Mouse (Mus musculus) c-Kit-positive CD71-positive TER-119-positive erythroid progenitor cells, embryonic 14.5 days (primary cell): ENCODE measurements at regions not wholly inside any gene's neighbourhood (a gene's known extent, or its start where the extent isn't known, plus 50 kb on each side); places are given as distances from the start of the nearest gene placed in this dataset.

Experiments
- DNase-seq: peaks from one replicate; pipeline ENCODE4 v3.0.0-alpha.2; 2013; ENCODE audit warnings: low spot score

GRCm38 (mm10) chr16:30736662-30737326, 137.3 kb downstream of the Fam43a start:
- DNase-seq: no peak

- no peak for DNase-seq
Measured at GRCm38 (mm10) chr16:30737524-30737923, 138.0 kb downstream of the Fam43a start.

- DNase-seq: no peak
Measured at GRCm38 (mm10) chr16:30739651-30740050, 140.1 kb downstream of the Fam43a start.

- no peak for DNase-seq
Measured at GRCm38 (mm10) chr16:30741192-30741591, 141.7 kb downstream of the Fam43a start.

- no peak for DNase-seq
Measured at GRCm38 (mm10) chr16:30742474-30742873, 143.0 kb downstream of the Fam43a start.

GRCm38 (mm10) chr16:30743566-30743965, 144.0 kb downstream of the Fam43a start:
- no peak for DNase-seq

DNA sequence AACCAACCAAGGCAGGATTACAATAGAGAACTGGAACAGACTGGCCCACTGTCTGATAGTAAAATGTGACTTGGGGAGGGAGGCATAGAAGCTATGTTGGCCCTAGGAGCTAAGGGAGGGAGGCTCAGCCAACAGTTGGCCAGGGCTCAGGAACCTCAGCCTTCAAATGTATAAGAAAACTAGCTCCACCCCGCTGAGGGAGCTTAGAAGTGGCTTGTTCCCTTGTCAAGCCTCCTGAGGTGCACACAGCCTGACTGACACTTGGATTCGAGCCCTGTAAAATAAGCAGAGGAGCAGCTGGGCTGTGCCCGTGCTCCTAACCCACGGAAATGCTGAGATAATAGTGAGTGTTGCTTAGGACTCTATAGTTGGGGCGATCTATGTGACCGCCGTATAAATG, 144.7 kb downstream of the Fam43a start:
- no peak for DNase-seq

DNA sequence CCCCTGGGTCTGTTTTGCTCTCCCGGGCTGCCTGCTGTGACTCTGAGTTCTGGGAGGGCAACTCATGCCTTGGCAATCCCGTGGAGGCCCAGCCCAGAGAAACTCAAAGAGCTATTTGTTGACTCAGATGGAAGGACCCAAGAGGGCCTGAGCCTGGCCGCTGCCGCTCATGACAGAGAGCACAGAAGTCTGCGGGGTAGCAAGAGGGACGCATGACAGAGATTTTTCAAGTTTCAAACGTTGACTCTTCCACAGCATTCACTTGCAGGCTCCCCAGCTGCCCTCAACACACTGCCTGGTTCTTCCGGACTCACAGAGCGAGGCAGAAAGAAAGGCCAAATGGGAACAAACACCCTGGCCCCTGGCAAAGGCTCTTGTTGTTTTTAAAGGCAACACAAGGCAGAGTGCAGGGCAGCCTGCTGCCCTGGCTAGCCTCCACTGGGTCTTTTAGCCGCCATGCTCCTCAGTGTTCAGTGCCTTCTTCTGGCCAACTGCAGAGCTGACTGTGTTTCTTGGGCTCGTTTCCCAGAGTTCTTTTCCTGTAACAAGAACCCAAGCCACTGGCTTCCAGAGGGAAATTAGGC, 146.2 kb downstream of the Fam43a start:
- no peak for DNase-seq

GRCm38 (mm10) chr16:30746211-30746610, 146.7 kb downstream of the Fam43a start:
- no peak for DNase-seq

- DNase-seq: no peak
Measured at GRCm38 (mm10) chr16:30749841-30750240, 150.3 kb downstream of the Fam43a start.

GRCm38 (mm10) chr16:30755771-30756170, 156.2 kb downstream of the Fam43a start:
- DNase-seq: no peak

- no peak for DNase-seq
Measured at GRCm38 (mm10) chr16:30756678-30757077, 157.2 kb downstream of the Fam43a start.

- DNase-seq: no peak
Measured at GRCm38 (mm10) chr16:30757556-30757955, 158.0 kb downstream of the Fam43a start.

DNA sequence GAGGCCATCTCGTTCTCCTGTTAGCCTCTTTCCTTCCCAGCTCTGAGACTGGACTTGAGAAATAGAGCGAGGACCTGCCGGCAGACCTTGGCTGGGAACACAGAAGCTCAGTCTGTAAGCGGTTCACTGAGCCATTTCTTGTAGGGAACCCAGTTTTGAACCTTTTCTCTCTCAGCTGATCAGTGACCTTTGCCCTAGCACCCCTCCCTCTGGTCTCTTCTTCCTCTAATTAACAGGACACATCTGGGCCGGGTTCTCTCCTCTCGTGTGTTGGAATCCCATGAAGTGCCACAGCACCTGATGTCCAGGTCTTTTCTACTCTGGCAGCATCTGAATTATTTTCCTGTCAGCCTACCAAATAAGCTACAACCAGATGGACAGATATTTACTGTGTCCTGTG, 158.5 kb downstream of the Fam43a start:
- no peak for DNase-seq

DNA sequence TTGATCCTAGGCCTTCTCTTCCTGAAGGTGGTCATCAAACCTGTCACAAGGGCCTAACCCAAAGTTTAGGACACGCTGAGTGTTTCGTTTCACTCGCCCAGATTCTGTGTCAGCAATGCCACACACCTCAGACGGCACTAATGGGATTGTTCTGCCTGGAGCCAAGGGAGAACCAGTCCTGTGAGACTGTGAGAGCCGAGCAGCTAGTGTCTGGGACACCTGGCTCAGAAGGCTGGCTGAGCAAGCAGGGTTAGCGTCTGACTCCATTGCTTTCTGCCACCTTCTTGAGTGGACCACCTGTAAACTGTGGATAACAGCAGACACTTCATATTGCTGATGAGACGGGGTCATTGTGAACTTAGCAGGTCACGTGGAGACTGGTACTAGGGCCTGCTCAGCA, 160.0 kb downstream of the Fam43a start:
- no peak for DNase-seq

- no peak for DNase-seq
Measured at GRCm38 (mm10) chr16:30761201-30761710, 161.7 kb downstream of the Fam43a start.

DNA sequence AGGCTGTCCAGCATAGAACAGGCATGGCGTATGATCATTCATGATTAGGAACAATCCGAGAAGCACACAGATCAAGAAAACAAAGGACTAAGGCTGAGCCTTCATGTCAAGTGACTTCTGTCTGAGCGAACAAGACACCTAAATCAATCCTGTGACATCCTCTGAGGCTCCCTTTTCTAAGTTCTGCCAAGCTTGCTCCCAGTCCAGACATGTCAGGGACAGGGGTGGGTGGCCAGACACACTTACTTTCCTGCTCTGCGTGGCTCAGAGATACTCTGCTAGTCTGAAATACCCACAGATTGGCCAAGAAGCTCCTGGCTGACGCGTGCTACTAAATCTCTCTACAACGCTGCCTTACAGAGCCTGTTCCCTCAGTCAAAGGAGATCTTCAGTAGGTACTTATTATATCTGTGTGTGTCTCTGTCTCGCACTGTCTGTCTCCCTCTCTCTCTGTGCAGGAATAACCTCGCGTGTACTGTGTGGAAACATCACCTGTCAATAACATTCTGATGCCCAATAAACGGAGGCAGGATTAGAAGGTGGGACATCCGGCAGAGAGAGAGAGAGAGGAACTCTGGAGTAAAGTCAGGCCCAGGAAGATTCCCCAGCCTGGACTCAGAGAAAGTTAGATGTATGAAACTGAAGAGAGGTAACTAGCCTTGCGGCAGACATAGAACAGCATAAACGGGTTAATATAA, 163.5 kb downstream of the Fam43a start:
- DNase-seq: no peak

GRCm38 (mm10) chr16:30765591-30765990, 166.1 kb downstream of the Fam43a start:
- DNase-seq: no peak

DNA sequence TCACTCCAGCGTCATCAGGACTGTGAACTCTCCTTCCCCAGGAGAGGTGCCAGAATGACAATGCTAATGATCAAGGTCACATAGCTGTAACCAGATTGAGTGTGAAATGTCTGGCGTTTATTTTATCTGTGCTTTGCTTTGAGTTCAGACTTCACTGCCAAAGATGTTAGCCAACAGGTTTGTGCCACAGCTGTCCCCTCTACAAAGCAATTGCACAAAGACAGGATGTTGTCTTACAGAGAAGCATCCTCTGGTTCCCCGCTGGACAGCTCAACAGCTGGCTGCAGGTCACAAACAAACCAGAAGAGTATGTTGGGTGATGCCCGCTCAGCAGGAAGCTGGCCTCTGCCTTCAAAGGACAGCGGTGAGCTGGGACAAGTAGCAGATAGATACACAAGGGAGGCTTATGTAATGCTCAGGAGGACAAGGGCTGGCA, 169.5 kb downstream of the Fam43a start:
- DNase-seq: no peak

DNA sequence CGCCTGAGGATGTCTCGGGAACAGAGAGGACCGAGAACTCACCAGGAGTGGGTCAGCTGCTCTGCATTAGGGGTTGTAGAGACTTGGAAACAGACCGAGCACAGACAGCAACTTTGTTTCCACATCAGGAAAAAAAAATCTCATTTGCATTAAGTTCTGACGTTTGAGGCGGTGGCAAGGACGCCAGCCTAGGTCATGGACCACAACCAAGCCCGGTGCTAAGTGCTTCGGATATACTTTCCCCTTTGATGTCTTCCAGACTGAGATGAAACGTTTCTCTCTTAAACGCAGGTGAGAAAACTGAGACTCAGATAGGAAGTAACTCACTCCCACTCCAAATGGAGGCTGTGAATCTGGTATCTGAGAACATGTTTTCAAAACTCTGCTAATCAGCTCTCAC, 169.9 kb downstream of the Fam43a start:
- no peak for DNase-seq

GRCm38 (mm10) chr16:30772802-30773201, 173.3 kb downstream of the Fam43a start:
- DNase-seq: no peak

- DNase-seq: no peak
Measured at GRCm38 (mm10) chr16:30774951-30775661, 175.6 kb downstream of the Fam43a start.
